Mouse (Mus musculus) stomach, postnatal 0 days (tissue): Measurements from ENCODE around the gene Aimp2. TPM values are rescaled to one million over a fixed set of nuclear protein-coding genes. Genes with fewer than 3 reads are reported as not detected.

Experiments
- ATAC-seq: fragments of 200-750 bp; cut with Nextera tagmentation; 2 replicates; pipeline ENCODE4 v1.8.0; 2017; ENCODE audit not compliant: low FRiP score, low TSS enrichment
- DNase-seq: peaks from one replicate; pipeline ENCODE4 v3.0.0-alpha.2; 2016; ENCODE audit warnings: low spot score
- H3K27ac ChIP-seq: fragments of 300-500 bp; sonication (generic); replicated peaks from 2 replicates; pipeline ENCODE4 v1.5.1; 2014; ENCODE audit warnings: mild to moderate bottlenecking, control low read depth
- H3K27me3 ChIP-seq: fragments of 300-500 bp; sonication (generic); 2 replicates; pipeline ENCODE4 v1.6.1; 2014; ENCODE audit warnings: low read length; ENCODE audit not compliant: control insufficient read depth, insufficient read depth
- H3K36me3 ChIP-seq: fragments of 300-500 bp; sonication (generic); 2 replicates; pipeline ENCODE4 v1.6.1; 2014; ENCODE audit warnings: low read length, mixed read lengths; ENCODE audit not compliant: control insufficient read depth, insufficient read depth
- H3K4me1 ChIP-seq: fragments of 300-500 bp; sonication (generic); replicated peaks from 2 replicates; pipeline ENCODE4 v1.6.1; 2014; ENCODE audit warnings: antibody characterized with exemption; ENCODE audit not compliant: control insufficient read depth, insufficient read depth
- H3K4me2 ChIP-seq: fragments of 300-500 bp; sonication (generic); replicated peaks from 2 replicates; pipeline ENCODE4 v1.6.1; 2014; ENCODE audit warnings: low read depth, mild to moderate bottlenecking, control low read depth, moderate library complexity
- H3K4me3 ChIP-seq: fragments of 300-500 bp; sonication (generic); 2 replicates; pipeline ENCODE4 v1.5.1; 2014; ENCODE audit warnings: low read depth, low read length, control low read depth
- H3K9ac ChIP-seq: fragments of 300-500 bp; sonication (generic); 2 replicates; pipeline ENCODE4 v1.6.1; 2014; ENCODE audit warnings: mild to moderate bottlenecking, low read length, control low read depth, mixed read lengths
- H3K9me3 ChIP-seq: fragments of 300-500 bp; sonication (generic); 2 replicates; pipeline ENCODE4 v1.6.1; 2016; ENCODE audit warnings: low read length; ENCODE audit not compliant: control insufficient read depth
- CTCF ChIP-seq: IDR thresholded peaks from 2 replicates; pipeline ENCODE4 v1.5.1; 2016; ENCODE audit warnings: antibody characterized with exemption, low read depth, mild to moderate bottlenecking, moderate library complexity
- EP300 ChIP-seq: optimal IDR thresholded peaks from 2 replicates; pipeline ENCODE3; 2016; ENCODE audit warnings: antibody characterized with exemption
- WGBS: fragments of 180-500 bp; shearing (Covaris S2); extraction: QIAGEN DNeasy Blood & Tissue Kit; methylation state at CpG from one replicate; pipeline ENCODE4 v1.1.7; 2014; 5-methylcytosine and 5-hydroxymethylcytosine counted together
- polyA plus RNA-seq: library from polyadenylated mRNA; unstranded; fragments of >200 nt; fragmentation: Nextera tagmentation; extraction: Ambion mirVana; gene quantifications from 2 replicates; pipeline ENCODE4 v1.2.1, GENCODE M21; 2015

Gene Aimp2
- polyA plus RNA-seq, 1 experiment from 2014 or later = 69.4 TPM

DNA sequence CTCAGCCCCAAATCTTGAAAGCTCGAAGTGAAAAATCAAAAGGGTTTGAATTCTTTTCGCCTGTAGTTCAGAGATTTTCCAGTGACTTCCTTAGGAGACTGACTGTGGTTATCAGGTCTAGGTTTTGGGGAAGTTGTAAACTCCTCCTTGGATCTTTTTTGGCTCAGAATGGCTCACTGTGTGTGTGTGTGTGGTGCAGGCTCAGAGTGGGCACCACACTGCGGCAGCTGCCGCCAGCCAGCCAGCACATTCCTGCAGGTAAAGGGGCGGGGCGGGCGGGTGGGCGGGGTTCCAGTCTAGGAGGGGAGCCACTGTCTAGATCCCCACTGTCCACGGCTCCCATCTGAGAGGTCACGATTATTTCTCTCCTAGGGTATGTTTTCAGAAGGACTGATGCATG, 31.9 kb upstream of the Aimp2 start:
- Histone ChIP-seq H3K4me1 (no peaks in the 10 kb centered on the region), H3K36me3 (no peaks in the 10 kb centered on the region), H3K27me3 (no peaks in the 10 kb centered on the region), H3K9me3 (no peaks in the 10 kb centered on the region), H3K4me2 (0 out of 2 replicates have a peak overlapping the region, but pooled peaks have one; percentile 15), H3K4me3 (no peak overlapping the region), H3K27ac (no peak overlapping the region), H3K9ac (no peak overlapping the region)
- no peak for TF ChIP-seq CTCF
- TF ChIP-seq EP300 = no peak
- DNase-seq = peak; percentile 27
- WGBS = 17% methylated on average over 10 of the region's 10 CpGs
- no peak for ATAC-seq

DNA sequence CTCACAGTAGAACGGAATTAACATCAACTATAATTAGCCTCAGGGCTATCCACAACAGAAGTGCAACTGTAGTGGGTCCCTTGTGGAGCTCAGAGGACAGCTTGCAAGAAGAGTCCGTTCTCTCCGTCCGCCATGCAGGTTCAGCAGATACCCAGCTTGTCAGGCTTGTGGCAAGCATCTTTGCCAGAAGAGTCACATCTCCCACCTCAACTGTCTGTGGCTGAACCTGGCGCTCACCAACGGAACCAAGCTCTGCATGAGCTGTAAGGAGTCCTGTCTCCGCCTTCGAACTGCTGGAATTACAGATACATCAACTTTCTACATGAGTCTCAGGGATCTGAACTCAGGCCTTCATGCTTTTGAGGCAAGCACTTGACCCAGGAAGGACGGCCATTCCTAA, 26.5 kb upstream of the Aimp2 start:
- Histone ChIP-seq H3K4me3 (no peak overlapping the region), H3K4me1 (no peaks in the 10 kb centered on the region), H3K27me3 (no peaks in the 10 kb centered on the region), H3K4me2 (no peak overlapping the region), H3K9me3 (no peaks in the 10 kb centered on the region), H3K9ac (no peak overlapping the region), H3K27ac (no peak overlapping the region), H3K36me3 (no peaks in the 10 kb centered on the region)
- ATAC-seq (no peak), DNase-seq (no peak)
- TF ChIP-seq CTCF (no peak), EP300 (no peak)
- WGBS = 87% methylated on average over 9 of the region's 9 CpGs

DNA sequence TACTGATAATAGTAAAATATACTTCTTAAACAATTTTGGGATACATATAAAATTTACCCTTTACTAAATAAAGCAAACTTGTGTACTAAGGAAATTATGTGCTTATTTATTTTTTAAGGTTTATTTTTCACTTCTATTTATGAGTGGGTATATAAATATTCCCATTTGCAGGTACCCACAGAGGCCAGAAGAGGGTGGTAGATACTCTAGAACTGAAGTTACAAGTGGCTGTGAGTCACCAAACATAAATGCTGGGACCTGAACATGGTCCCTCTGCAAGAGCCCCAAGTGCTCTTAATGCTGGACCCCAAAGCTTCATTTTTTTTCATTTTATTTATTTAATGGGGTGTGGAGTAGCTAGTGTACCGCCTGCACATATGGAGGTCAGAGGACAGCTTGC, 24.2 kb upstream of the Aimp2 start:
- ATAC-seq (no peak), DNase-seq (no peak)
- H3K27ac ChIP-seq = no peak overlapping the region
- no peak overlapping the region for H3K4me3 ChIP-seq
- H3K9me3 ChIP-seq = no peaks in the 10 kb centered on the region
- no peaks in the 10 kb centered on the region for H3K4me1 ChIP-seq
- no peak for TF ChIP-seq EP300
- peak; percentile 41 for TF ChIP-seq CTCF
- H3K4me2 ChIP-seq = no peak overlapping the region
- no peaks in the 10 kb centered on the region; the same call in 1 of the 2 replicates for H3K36me3 ChIP-seq
- H3K9ac ChIP-seq = no peak overlapping the region
- WGBS = 50% methylated on average over 1 of the region's 1 CpGs
- H3K27me3 ChIP-seq = no peaks in the 10 kb centered on the region

DNA sequence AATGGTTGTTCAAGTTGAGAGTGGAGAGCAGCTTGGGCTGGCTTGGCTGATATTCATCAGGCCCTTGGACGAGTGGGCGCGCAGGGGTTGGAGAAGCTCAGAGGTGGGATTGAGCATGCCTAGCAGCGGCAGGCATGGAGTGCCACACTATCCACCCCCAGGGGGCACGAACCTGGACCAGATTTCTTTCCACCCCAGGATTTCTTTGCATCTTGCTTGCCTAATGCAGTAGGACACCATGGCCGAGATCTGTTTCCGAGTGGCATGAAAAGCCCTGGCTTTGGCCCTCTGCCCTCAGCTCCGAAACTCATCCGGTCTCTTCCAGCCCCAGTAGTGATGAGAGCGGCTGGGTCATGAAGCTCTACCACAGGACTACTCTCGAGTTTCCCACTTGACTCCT, 23.8 kb upstream of the Aimp2 start:
- Histone ChIP-seq H3K4me3 (no peak overlapping the region), H3K27ac (no peak overlapping the region), H3K4me2 (no peak overlapping the region), H3K36me3 (no peaks in the 10 kb centered on the region; the same call in 1 of the 2 replicates), H3K9me3 (no peaks in the 10 kb centered on the region), H3K4me1 (no peaks in the 10 kb centered on the region), H3K27me3 (no peaks in the 10 kb centered on the region), H3K9ac (no peak overlapping the region)
- ATAC-seq = no peak
- TF ChIP-seq EP300 = no peak
- TF ChIP-seq CTCF = no peak
- DNase-seq = no peak
- WGBS = 91% methylated on average over 11 of the region's 11 CpGs

DNA sequence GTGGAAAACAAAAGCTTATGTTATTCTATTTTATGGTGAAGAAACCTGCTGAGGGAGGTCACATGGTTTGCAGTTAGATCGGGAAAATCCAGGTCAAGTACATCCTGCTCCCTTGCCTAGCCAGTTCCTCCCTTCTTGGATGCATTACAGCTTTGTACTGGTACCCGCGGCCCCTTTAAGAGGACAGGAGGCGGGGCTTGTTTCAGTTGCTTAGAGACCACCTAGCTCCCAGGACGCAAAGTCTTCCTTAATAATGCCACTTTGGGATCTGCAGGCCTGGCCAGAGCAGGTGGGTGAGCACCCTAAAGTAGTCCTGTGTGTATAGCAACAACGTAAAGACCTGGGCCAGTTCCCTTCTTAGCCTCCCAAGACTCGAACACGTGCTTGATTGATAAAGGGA, 23.2 kb upstream of the Aimp2 start, which contains the start of gene Rsph10b:
TSS of gene Rsph10b (plus strand) at position 205 of the 400 bp plus-strand sequence.
- WGBS = 24% methylated on average over 8 of the region's 8 CpGs
- H3K4me3 ChIP-seq = no peak within 1 kb of the TSS
- DNase-seq = no peak
- no peaks in the 10 kb centered on the region for H3K4me1 ChIP-seq
- peaks cover 3% of the 10 kb centered on the region; the same call in 1 of the 2 replicates for H3K36me3 ChIP-seq
- no peak within 1 kb of the TSS for H3K9ac ChIP-seq
- H3K27ac ChIP-seq = no peak within 1 kb of the TSS
- H3K9me3 ChIP-seq = no peaks in the 10 kb centered on the region
- TF ChIP-seq EP300 (no peak), CTCF (no peak)
- H3K27me3 ChIP-seq = no peaks in the 10 kb centered on the region
- 0 out of 2 replicates have a peak, but pooled peaks have one; percentile 42 for ATAC-seq
- H3K4me2 ChIP-seq = no peak within 1 kb of the TSS

DNA sequence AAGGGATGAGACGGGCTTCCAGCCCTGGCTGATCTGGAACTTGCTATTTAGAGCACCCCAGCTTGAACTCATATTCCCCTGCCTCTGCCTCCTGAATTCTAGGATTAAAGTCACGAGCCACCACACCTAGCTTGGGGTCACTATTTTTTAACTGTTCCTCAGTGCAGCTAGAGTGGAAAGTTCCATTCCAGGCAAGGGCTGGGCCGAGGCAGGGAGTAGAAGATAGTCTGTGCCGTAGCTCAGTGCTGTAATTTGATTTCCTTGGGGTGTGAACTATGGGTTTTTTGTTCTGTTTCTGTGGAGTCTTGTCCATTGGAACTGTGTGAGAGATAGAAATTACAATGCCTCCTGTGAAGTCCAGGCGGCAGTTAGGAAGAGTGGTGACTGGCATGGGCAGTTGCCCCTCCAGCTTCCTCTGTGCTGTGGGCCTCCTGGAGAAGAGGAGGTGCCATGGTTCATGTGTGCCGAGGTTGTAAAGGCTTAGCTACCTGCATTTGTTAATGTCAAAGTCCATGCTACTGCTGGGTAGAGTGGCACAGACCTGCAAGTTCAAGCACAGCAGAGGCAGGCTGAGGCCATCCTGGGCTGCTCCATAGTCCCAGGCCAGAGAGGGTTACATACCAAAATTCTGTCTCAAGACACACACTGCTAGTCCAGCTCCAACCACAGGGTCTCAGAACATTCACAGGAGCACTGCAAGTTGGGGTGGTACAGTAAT, 22.4 kb upstream of the Aimp2 start:
- no peaks in the 10 kb centered on the region for H3K27me3 ChIP-seq
- H3K4me2 ChIP-seq = no peak overlapping the region
- TF ChIP-seq EP300 (no peak), CTCF (no peak)
- WGBS = 78% methylated on average over 6 of the region's 6 CpGs
- peaks cover 3% of the 10 kb centered on the region; the same call in 1 of the 2 replicates for H3K36me3 ChIP-seq
- H3K27ac ChIP-seq = no peak overlapping the region
- H3K9me3 ChIP-seq = no peaks in the 10 kb centered on the region
- DNase-seq = no peak
- H3K9ac ChIP-seq = no peak overlapping the region
- H3K4me1 ChIP-seq = no peaks in the 10 kb centered on the region
- ATAC-seq = no peak
- H3K4me3 ChIP-seq = no peak overlapping the region
